Mouse (Mus musculus) heart, embryonic 16.5 days (tissue): ENCODE measurements at regions not wholly inside any gene's neighbourhood (a gene's known extent, or its start where the extent isn't known, plus 50 kb on each side); places are given as distances from the start of the nearest gene placed in this dataset.

Source experiments
- ATAC-seq: fragments of 200-750 bp; cut with Nextera tagmentation; replicated peaks from 2 replicates; pipeline ENCODE4 v1.8.0; 2017; ENCODE audit warnings: moderate number of reproducible peaks; ENCODE audit not compliant: insufficient read depth, low FRiP score; ENCODE audit errors: extremely low read depth
- H3K27ac ChIP-seq: fragments of 300-500 bp; sonication (generic); 2 replicates; pipeline ENCODE4 v1.5.1; 2014; ENCODE audit warnings: mild to moderate bottlenecking, low read length, control low read depth, moderate library complexity
- H3K27me3 ChIP-seq: fragments of 300-500 bp; sonication (generic); 2 replicates; pipeline ENCODE4 v1.6.1; 2014; ENCODE audit warnings: low read length, mixed read lengths; ENCODE audit not compliant: control insufficient read depth, insufficient read depth
- H3K36me3 ChIP-seq: fragments of 300-500 bp; sonication (generic); 2 replicates; pipeline ENCODE4 v1.6.1; 2014; ENCODE audit not compliant: control insufficient read depth, insufficient read depth
- H3K4me1 ChIP-seq: fragments of 300-500 bp; sonication (generic); 2 replicates; pipeline ENCODE4 v1.6.1; 2014; ENCODE audit warnings: low read length, mixed read lengths; ENCODE audit not compliant: control insufficient read depth, insufficient read depth
- H3K4me2 ChIP-seq: fragments of 300-500 bp; sonication (generic); 2 replicates; pipeline ENCODE4 v1.6.1; 2014; ENCODE audit warnings: low read depth, mild to moderate bottlenecking, control low read depth, low read length
- H3K4me3 ChIP-seq: fragments of 300-500 bp; sonication (generic); 2 replicates; pipeline ENCODE4 v1.5.1; 2014; ENCODE audit warnings: mild to moderate bottlenecking, control low read depth, low read length
- H3K9ac ChIP-seq: fragments of 300-500 bp; sonication (generic); 2 replicates; pipeline ENCODE4 v1.6.1; 2014; ENCODE audit warnings: low read length, control low read depth
- H3K9me3 ChIP-seq: fragments of 300-500 bp; sonication (generic); replicated peaks from 2 replicates; pipeline ENCODE4 v1.6.1; 2016; ENCODE audit warnings: low read length; ENCODE audit not compliant: control insufficient read depth
- WGBS: fragments of 180-500 bp; shearing (Covaris S2); extraction: QIAGEN DNeasy Blood & Tissue Kit; methylation state at CpG from one replicate; pipeline ENCODE4 v1.1.7; 2014; 5-methylcytosine and 5-hydroxymethylcytosine counted together

DNA sequence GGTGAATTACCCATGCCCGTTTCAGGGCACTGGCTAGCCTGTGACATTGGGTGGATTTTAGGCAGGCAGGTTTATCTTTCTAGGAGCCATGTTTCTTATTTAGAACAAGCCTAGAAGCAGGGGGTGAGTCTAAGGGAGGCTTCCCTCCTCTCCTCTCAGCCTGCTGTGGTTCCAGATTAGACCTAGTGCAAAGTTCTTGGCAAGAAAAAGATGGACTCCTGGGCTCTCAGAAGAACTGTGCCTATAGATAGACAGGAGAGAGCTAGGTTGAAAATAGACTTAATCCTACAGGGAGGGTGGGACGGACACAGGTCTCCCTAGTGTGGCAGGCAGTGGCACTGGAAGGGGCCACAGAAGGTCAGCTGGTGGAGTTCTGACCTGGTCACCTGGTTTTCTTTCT lies 95.3 kb downstream of the Chst1 start:
- Histone ChIP-seq H3K4me1 (no peaks in the 10 kb centered on the region), H3K9me3 (no peaks in the 10 kb centered on the region), H3K4me2 (no peak overlapping the region), H3K36me3 (no peaks in the 10 kb centered on the region), H3K27ac (no peak overlapping the region), H3K4me3 (no peak overlapping the region), H3K27me3 (no peaks in the 10 kb centered on the region), H3K9ac (no peak overlapping the region)
- 64% methylated on average over 2 of the region's 2 CpGs for WGBS
- no peak for ATAC-seq

DNA sequence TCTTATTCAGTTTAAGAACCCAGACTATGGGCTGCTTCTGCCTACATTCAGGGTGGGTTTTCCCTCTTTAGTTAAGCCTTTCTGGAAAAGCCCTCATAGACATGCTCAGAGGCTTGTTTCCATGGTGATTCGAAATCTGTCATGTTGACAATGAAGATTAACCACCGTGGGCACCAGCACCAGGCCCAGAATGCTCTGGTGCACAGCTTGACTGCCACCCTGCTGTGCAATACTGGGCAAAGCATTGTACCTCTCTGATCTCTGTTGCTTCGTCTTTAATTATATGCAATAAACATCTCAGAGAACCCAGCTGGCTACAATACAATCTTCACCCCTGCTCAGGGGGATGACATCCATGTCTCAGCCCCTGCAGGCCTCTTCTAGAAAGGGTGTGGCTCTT lies 96.4 kb downstream of the Chst1 start:
- no peak overlapping the region for H3K4me2 ChIP-seq
- no peaks in the 10 kb centered on the region for H3K36me3 ChIP-seq
- H3K4me1 ChIP-seq: no peaks in the 10 kb centered on the region
- no peak overlapping the region for H3K9ac ChIP-seq
- no peaks in the 10 kb centered on the region for H3K27me3 ChIP-seq
- no peak overlapping the region for H3K27ac ChIP-seq
- no peak for ATAC-seq
- H3K4me3 ChIP-seq: no peak overlapping the region
- 51% methylated on average over 3 of the region's 3 CpGs for WGBS
- H3K9me3 ChIP-seq: no peaks in the 10 kb centered on the region

DNA sequence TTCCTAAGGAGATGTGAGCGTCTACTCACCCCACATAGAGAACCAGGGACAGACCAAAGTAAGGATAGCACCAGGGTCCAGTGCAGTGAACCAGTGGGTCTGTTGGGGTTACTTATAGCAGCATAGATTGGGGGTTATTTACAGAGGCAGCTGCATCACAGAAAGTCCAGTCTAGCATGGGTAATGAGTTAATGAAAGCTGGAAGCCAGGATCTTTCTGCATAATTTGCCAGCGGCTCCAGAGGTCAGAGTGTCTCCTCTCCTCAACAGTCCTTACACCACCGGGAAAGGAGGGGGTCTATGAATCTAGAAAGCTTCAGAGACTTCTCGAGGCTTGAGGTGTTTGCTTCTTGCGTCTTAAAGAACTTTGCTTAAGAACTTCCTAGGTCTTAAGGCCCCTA lies 98.2 kb downstream of the Chst1 start:
- no peaks in the 10 kb centered on the region for H3K4me1 ChIP-seq
- no peaks in the 10 kb centered on the region for H3K36me3 ChIP-seq
- H3K27me3 ChIP-seq: peaks cover under 1% of the 10 kb centered on the region; the same call in 1 of the 2 replicates
- H3K9me3 ChIP-seq: no peaks in the 10 kb centered on the region
- H3K9ac ChIP-seq: no peak overlapping the region
- no peak overlapping the region for H3K4me2 ChIP-seq
- WGBS: 79% methylated on average over 5 of the region's 5 CpGs
- H3K4me3 ChIP-seq: no peak overlapping the region
- no peak overlapping the region for H3K27ac ChIP-seq
- no peak for ATAC-seq

DNA sequence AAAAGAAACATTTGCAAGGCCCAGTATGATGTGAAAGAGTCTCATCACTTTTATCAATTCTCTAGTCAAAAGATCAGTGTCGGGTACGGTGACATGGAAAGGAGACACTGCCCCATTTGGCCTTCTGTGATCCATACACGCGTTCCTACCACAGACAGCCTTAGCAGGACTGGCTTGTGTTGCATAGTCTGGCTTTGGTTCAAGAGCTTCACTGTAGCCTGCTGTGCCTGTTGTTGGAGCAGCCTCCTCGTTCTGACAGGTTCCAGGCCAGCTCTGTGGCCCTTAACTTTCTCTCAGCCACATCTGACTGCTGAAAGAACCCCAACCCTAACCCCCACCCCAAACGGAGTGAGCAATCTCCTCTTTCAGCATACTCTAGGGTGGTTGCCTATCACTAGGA lies 99.9 kb downstream of the Chst1 start:
- no peak for ATAC-seq
- H3K4me3 ChIP-seq: no peak overlapping the region
- WGBS: 32% methylated on average over 6 of the region's 6 CpGs
- H3K9me3 ChIP-seq: no peaks in the 10 kb centered on the region
- peaks cover 6% of the 10 kb centered on the region; the same call in 1 of the 2 replicates for H3K27me3 ChIP-seq
- no peaks in the 10 kb centered on the region for H3K4me1 ChIP-seq
- no peaks in the 10 kb centered on the region for H3K36me3 ChIP-seq
- no peak overlapping the region for H3K27ac ChIP-seq
- H3K9ac ChIP-seq: no peak overlapping the region
- no peak overlapping the region for H3K4me2 ChIP-seq

DNA sequence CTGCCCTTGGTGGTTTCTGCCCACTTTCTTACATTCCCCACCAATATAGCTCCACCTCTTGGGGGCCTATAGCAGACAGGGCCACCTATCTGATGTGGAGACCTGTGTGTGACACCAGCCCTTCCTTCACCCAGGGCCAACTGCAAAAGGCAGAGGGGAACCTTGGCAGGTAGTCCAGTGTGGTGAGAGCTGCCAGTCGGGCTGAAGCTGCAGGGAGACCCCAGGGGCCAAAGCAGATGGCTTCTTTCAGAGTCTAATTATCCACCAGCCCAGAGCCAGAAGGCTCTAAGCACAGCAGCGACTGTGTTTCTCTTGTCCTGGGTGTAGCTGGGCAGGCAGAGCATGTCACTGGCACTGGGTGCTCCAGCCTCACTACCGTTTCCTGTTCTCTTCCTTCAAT lies 104.5 kb downstream of the Chst1 start:
- Histone ChIP-seq H3K9me3 (no peaks in the 10 kb centered on the region), H3K27me3 (peaks cover 6% of the 10 kb centered on the region; the same call in 1 of the 2 replicates), H3K4me2 (no peak overlapping the region), H3K4me3 (no peak overlapping the region), H3K9ac (no peak overlapping the region), H3K27ac (no peak overlapping the region), H3K4me1 (no peaks in the 10 kb centered on the region), H3K36me3 (no peaks in the 10 kb centered on the region)
- 37% methylated on average over 3 of the region's 3 CpGs for WGBS
- ATAC-seq: no peak

DNA sequence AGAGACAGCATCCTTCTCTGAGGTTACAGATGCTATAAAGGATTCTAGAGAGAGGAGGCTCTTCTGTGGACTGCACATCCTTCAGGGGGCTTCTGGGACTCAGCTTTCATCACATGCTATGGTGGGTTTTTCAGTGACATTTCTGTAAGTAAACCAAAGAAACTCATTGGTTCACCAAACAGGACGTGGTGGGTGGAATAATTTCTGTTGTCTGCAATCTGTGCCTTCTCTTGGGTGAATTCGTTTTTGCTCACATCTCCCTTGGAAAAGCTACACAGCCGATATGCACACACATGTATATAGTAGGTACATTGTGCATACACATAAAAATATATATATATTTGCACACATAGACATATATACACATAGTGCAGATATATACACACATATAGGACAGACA lies 110.2 kb downstream of the Chst1 start:
- H3K36me3 ChIP-seq: no peaks in the 10 kb centered on the region
- no peak overlapping the region for H3K9ac ChIP-seq
- H3K4me2 ChIP-seq: no peak overlapping the region
- no peaks in the 10 kb centered on the region for H3K9me3 ChIP-seq
- no peaks in the 10 kb centered on the region for H3K27me3 ChIP-seq
- H3K4me1 ChIP-seq: no peaks in the 10 kb centered on the region
- no peak for ATAC-seq
- H3K4me3 ChIP-seq: no peak overlapping the region
- no peak overlapping the region for H3K27ac ChIP-seq
- 76% methylated on average over 3 of the region's 3 CpGs for WGBS

DNA sequence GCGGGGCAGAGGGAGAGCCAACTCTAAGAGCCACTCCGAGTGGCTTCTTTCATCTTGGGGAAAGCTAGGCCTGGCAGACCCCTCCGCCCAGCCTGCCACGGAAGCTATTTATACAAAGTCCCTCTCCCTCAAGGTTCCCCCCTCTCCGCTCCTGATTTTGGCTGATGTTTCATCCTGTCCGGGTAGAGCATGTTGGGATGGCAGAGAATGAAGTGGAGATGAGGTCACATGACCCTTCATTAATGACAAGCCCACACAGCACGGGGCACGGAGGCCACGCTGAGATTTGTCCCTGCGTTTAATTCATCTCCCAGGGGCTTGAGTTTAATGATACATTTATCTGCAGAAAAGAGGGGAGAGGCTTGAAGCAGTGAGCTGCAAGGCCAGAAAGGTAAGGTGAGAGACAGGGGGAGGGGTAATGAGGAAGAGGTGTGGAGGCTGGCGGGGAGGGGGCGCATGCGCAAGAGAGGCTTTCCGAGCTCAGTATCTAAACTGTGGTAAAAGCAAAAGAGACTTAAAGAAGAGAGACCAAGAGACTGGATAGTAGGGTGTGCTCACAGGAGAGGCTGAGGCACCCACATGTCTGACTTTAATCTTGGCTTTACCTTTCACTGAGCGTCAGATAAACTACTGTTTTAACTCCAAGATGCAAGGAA lies 111.7 kb downstream of the Chst1 start:
- no peak for ATAC-seq
- Histone ChIP-seq H3K4me2 (peak overlapping the region; percentile 51), H3K27me3 (no peaks in the 10 kb centered on the region), H3K36me3 (no peaks in the 10 kb centered on the region), H3K4me3 (0 out of 2 replicates have a peak overlapping the region, but pooled peaks have one; percentile 7), H3K9ac (0 out of 2 replicates have a peak overlapping the region, but pooled peaks have one; percentile 9), H3K9me3 (no peaks in the 10 kb centered on the region), H3K4me1 (no peaks in the 10 kb centered on the region), H3K27ac (no peak overlapping the region)
- WGBS: 28% methylated on average over 15 of the region's 15 CpGs

DNA sequence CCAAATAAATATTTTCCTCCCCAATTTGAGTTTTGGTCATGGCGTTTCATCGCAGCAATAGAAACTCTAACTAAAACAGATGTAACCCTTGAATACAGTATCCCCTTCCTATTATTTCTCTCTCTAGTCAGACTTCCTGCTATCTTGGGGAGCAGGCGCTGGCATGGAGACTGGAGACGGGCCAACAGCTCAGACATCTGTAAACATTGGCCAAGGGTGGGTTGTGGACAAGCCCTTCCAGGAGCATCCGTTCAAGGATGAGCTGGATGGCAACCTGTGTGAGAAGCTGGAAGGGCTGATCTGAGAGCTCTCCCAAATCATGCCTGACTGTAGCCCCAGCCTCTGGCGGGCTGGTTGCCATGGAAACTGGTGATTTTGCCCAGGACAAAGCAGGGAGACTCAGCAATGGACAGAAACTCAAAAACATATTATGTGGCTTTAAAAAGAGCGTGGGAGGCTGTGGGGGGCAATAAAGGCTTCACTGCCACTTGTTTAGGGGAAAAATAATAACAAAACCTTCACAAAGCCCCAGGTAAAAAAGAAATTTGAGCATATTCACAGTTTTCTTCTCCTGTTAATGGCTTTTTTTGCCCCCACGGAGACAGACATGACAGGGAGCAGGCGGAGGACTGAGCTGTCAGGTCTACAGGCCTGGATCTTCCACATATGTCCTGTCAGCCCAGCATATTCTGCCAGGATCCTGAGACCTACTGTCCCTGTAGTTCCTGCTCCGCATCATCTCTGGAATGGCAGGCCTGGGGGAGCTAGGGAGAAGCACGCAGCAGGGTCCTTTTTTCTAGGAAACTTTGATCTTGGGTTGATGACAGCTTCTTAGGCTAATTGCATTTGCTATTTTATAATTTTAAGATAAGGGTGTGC lies 113.0 kb downstream of the Chst1 start:
- H3K4me3 ChIP-seq: no peak overlapping the region
- H3K4me2 ChIP-seq: no peak overlapping the region
- no peaks in the 10 kb centered on the region for H3K27me3 ChIP-seq
- H3K9ac ChIP-seq: no peak overlapping the region
- no peaks in the 10 kb centered on the region for H3K4me1 ChIP-seq
- no peak overlapping the region for H3K27ac ChIP-seq
- H3K9me3 ChIP-seq: no peaks in the 10 kb centered on the region
- H3K36me3 ChIP-seq: no peaks in the 10 kb centered on the region
- no peak for ATAC-seq
- WGBS: 60% methylated on average over 11 of the region's 11 CpGs

DNA sequence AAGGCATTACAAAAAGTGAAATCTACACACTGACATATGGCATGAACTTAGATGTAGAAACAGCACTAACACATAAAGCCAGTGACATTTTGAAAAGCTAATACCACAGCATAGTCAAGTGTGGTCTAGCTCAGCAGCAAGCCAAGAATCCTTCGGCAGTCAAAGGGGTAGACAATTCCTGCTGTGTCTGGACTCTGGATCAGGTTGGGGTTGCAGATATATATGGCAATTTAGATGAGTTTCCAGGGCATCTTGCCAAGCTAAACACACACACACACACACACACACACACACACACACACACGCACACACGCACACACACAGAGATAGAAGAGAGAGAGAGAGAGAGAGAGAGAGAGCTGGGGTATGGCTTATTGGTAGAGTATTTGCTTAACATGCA lies 118.2 kb downstream of the Chst1 start:
- Histone ChIP-seq H3K4me3 (no peak overlapping the region), H3K9me3 (peaks cover 6% of the 10 kb centered on the region), H3K9ac (no peak overlapping the region), H3K27me3 (no peaks in the 10 kb centered on the region), H3K27ac (no peak overlapping the region), H3K4me1 (no peaks in the 10 kb centered on the region), H3K4me2 (no peak overlapping the region), H3K36me3 (no peaks in the 10 kb centered on the region)
- 47% methylated on average over 3 of the region's 3 CpGs for WGBS
- no peak for ATAC-seq
